Mouse (Mus musculus): Measurements from ENCODE around the gene AC109138.7. TPM values are rescaled to one million over a fixed set of nuclear protein-coding genes. Genes with fewer than 3 reads are reported as not detected.

AC109138.7 gene
- polyA plus RNA-seq, 1 experiment from 2014 or later = not detected

DNA sequence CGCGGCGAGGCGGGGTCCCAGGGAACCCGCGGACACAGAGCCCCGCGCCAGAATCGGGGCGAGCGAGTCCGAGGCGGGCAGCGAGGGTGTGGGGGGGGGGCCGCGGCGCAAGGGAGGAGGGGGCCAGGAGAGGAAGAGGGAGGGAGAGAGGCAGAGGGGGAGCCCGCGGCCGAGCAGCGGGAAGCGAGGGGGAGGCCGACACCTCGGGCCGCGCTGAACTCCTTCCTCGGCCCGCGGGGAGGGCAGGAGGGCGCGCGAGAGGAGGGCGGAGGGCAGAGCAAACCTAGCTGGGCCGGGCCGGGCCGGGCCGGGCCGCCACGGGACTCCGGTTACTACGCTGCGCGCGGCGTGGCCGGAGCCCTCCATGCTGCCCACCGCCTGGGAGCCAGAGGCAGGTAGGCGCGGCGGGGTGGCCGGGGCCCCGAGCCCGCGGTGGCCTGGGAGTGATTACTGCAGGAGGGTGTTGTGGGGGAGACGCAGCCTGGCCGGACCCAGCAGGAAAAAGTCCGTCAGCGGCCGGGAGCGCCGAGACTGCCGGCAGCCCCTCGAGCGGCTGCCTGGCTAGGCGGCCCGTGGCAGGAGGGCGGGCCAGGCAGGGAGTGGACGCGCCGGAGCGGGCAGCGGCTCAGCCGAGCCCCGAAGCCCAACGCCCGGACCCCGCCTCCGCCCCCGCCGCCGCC lies 754 bp downstream of the AC109138.7 start:
- Histone ChIP-seq H3K4me2 (ENCODE audit: low read depth, low read length) (peak overlapping the region; percentile 94), H3K27ac (ENCODE audit: low read length) (peak overlapping the region; percentile 96), H3K4me3 (ENCODE audit: low read length) (peak overlapping the region; percentile 80), H3K9me3 (ENCODE audit: control insufficient read depth, low read length) (no peaks in the 10 kb centered on the region), H3K36me3 (ENCODE audit: control insufficient read depth, insufficient read depth, low read length) (no peaks in the 10 kb centered on the region), H3K27me3 (ENCODE audit: control insufficient read depth, insufficient read depth, low read depth, low read length) (no peaks in the 10 kb centered on the region), H3K4me1 (replicated peaks; ENCODE audit: control insufficient read depth, insufficient read depth, low read length) (peaks cover 43% of the 10 kb centered on the region), H3K9ac (ENCODE audit: low read length) (peak overlapping the region; percentile 92)
- WGBS = under 1% methylated on average over 58 of the region's 81 CpGs
- peak; percentile 51 for ATAC-seq (ENCODE audit: low read depth)

DNA sequence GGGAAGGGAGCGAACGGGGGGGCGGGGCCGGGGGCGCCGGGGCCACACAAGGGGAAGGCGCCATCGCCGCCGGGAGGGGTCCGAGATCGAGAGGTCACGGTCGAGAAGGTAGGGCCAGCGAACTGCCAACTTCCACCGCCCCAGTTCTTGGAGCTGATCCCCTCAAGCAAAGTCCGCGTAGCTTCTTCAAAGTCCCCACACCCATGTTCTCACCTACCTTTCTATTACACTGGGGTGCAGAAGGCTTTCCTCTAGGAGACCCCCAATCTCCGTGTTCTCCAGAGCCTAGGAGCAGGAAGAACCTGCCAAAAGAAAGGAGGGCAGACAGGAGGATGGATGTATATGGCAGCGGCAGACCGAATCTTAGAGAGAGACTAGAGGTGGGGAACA lies 1.3 kb downstream of the AC109138.7 start:
- Histone ChIP-seq H3K9ac (ENCODE audit: low read length) (peak overlapping the region; percentile 92), H3K4me1 (replicated peaks; ENCODE audit: control insufficient read depth, insufficient read depth, low read length) (peaks cover 48% of the 10 kb centered on the region), H3K27me3 (ENCODE audit: control insufficient read depth, insufficient read depth, low read depth, low read length) (no peaks in the 10 kb centered on the region), H3K27ac (ENCODE audit: low read length) (peak overlapping the region; percentile 96), H3K9me3 (ENCODE audit: control insufficient read depth, low read length) (no peaks in the 10 kb centered on the region), H3K4me3 (ENCODE audit: low read length) (peak overlapping the region; percentile 80), H3K36me3 (ENCODE audit: control insufficient read depth, insufficient read depth, low read length) (no peaks in the 10 kb centered on the region), H3K4me2 (ENCODE audit: low read depth, low read length) (peak overlapping the region; percentile 94)
- under 1% methylated on average over 21 of the region's 21 CpGs for WGBS
- ATAC-seq (ENCODE audit: low read depth) = no peak

DNA sequence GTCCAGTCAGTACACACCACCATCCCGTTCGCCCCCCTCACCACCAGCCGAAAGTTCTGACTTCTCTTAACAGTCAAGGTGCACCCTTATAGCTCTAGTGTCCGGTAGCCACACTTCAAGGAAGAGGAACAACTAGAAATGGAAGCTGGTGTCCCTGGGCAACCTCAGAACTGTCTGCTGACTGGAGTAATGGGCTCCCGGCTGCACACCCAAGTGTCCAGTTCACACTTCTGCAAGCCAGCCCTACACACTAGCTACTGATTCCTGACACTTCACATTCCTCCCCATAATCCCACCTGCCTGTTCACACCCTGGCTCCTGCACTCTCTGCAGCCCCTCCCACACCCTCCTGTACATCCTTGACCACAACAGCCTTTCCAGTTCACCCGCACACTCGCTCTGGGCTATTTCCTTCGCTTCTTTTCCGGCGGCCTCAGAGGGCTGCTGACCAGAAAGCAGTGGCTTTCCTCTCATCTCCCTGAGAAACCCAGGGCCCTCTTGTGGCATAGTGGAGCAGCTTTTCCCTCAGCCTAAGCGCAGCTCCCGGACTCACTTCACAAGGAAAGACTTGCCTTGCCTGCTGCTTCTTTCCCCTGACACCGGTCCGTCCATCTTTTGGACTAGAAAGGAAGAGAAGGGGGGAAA lies 2.0 kb downstream of the AC109138.7 start:
- Histone ChIP-seq H3K4me1 (replicated peaks; ENCODE audit: control insufficient read depth, insufficient read depth, low read length) (peaks cover 55% of the 10 kb centered on the region), H3K27me3 (ENCODE audit: control insufficient read depth, insufficient read depth, low read depth, low read length) (no peaks in the 10 kb centered on the region), H3K4me3 (ENCODE audit: low read length) (peak overlapping the region; percentile 34), H3K4me2 (ENCODE audit: low read depth, low read length) (peak overlapping the region; percentile 94), H3K36me3 (ENCODE audit: control insufficient read depth, insufficient read depth, low read length) (no peaks in the 10 kb centered on the region), H3K9ac (ENCODE audit: low read length) (peak overlapping the region; percentile 12), H3K27ac (ENCODE audit: low read length) (peak overlapping the region; percentile 17), H3K9me3 (ENCODE audit: control insufficient read depth, low read length) (no peaks in the 10 kb centered on the region)
- ATAC-seq (ENCODE audit: low read depth) = peak; percentile 27; the same call in 1 of the 2 replicates
- 12% methylated on average over 14 of the region's 14 CpGs for WGBS

DNA sequence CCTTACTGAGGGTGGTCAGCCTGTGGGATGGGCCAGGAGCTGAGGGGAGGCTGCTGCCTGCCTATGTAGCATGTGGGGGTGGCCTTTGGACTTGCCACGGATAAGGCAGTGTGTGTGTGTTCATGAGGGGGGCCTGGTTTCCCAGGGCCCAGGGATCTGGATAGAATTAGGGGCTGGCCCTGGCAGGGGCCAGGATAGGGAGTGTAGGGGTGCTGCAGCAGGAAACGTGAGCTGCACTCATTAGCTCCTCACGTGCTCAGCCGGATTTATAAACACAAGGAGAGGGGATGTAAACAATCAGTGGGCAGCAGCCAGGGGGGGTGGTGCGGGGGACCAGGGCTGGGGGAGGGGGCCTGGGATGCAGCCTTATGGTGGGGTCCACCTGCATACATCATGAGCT lies 3.0 kb downstream of the AC109138.7 start:
- Histone ChIP-seq H3K4me2 (ENCODE audit: low read depth, low read length) (peak overlapping the region; percentile 94), H3K9me3 (ENCODE audit: control insufficient read depth, low read length) (no peaks in the 10 kb centered on the region), H3K4me3 (ENCODE audit: low read length) (no peak overlapping the region; the same call in 1 of the 2 replicates), H3K27me3 (ENCODE audit: control insufficient read depth, insufficient read depth, low read depth, low read length) (no peaks in the 10 kb centered on the region), H3K9ac (ENCODE audit: low read length) (peak overlapping the region; percentile 12; the same call in 1 of the 2 replicates), H3K27ac (ENCODE audit: low read length) (no peak overlapping the region), H3K4me1 (replicated peaks; ENCODE audit: control insufficient read depth, insufficient read depth, low read length) (peaks cover 56% of the 10 kb centered on the region), H3K36me3 (ENCODE audit: control insufficient read depth, insufficient read depth, low read length) (no peaks in the 10 kb centered on the region)
- WGBS = 10% methylated on average over 5 of the region's 5 CpGs
- ATAC-seq (ENCODE audit: low read depth) = peak; percentile 12; the same call in 1 of the 2 replicates

DNA sequence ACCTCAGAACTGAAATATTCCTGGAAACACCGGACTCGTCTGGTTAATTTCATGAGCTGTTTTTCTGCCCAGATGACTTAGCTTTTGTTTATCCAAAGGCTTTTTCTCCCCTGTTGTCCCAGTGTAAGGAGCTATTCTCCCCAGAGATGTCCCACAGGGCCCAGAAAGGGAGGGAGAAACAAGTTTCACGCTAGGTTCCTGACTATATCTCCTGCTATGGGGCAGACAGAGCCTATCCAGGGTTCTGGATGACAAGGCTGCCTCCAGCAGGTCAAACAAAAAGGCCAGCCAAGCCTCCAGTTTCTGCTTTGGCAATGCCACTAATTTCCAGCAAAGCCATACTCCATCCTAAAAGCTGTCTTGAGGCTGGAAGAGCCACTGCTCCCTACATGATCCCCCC lies 3.7 kb downstream of the AC109138.7 start:
- WGBS = 42% methylated on average over 3 of the region's 3 CpGs
- peaks cover 49% of the 10 kb centered on the region for H3K4me1 ChIP-seq (replicated peaks; ENCODE audit: control insufficient read depth, insufficient read depth, low read length)

DNA sequence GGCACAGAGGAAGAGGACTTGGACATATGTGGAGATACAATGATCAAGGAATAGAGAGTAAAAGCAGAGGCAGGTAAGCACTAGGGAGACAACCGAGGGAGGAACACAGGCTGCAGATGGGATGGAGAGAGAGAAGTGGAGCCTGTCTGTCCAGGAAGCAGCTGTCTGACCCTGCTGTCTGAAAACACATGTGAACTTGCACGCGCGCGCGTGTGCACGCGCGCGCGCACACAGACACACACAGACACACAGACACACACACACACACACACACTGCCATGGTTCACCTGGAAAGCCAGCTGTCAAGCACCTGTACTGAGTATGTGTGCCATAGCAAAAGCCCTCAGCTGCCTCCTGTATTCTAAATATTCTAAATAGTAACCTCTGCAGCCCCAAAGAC lies 4.1 kb downstream of the AC109138.7 start:
- no peak overlapping the region for H3K4me2 ChIP-seq (ENCODE audit: low read depth, low read length)
- no peaks in the 10 kb centered on the region for H3K9me3 ChIP-seq (ENCODE audit: control insufficient read depth, low read length)
- 88% methylated on average over 11 of the region's 11 CpGs for WGBS
- H3K4me1 ChIP-seq (replicated peaks; ENCODE audit: control insufficient read depth, insufficient read depth, low read length) = peaks cover 45% of the 10 kb centered on the region
- H3K27ac ChIP-seq (ENCODE audit: low read length) = no peak overlapping the region
- H3K36me3 ChIP-seq (ENCODE audit: control insufficient read depth, insufficient read depth, low read length) = no peaks in the 10 kb centered on the region
- H3K9ac ChIP-seq (ENCODE audit: low read length) = no peak overlapping the region
- no peaks in the 10 kb centered on the region for H3K27me3 ChIP-seq (ENCODE audit: control insufficient read depth, insufficient read depth, low read depth, low read length)
- no peak for ATAC-seq (ENCODE audit: low read depth)
- no peak overlapping the region for H3K4me3 ChIP-seq (ENCODE audit: low read length)

More for the DNA sequence above, 3.7 kb downstream of the AC109138.7 start:
- H3K27ac ChIP-seq (ENCODE audit: low read length) = no peak overlapping the region
- no peak overlapping the region for H3K9ac ChIP-seq (ENCODE audit: low read length)
- no peak overlapping the region for H3K4me2 ChIP-seq (ENCODE audit: low read depth, low read length)
- no peak overlapping the region for H3K4me3 ChIP-seq (ENCODE audit: low read length)
- H3K27me3 ChIP-seq (ENCODE audit: control insufficient read depth, insufficient read depth, low read depth, low read length) = no peaks in the 10 kb centered on the region
- H3K36me3 ChIP-seq (ENCODE audit: control insufficient read depth, insufficient read depth, low read length) = no peaks in the 10 kb centered on the region
- ATAC-seq (ENCODE audit: low read depth) = no peak
- H3K9me3 ChIP-seq (ENCODE audit: control insufficient read depth, low read length) = no peaks in the 10 kb centered on the region

DNA sequence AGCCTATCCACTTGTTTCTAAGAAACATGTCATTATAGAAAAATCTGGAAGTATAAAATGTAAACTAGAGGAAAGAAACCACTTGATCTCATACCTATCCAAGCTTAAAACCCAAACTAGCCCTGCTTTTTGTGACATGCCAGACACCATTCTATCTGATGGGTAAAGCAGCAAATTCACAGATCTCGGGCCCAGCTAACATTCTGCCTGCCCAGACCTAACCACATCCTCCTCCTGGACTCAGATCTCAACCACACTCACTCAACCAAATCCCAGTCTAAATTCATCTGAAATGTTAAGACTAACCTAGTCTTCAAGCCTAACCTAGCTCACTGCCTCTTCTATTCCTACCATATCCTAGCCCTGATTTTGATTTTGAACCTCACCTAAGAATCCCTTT lies 4.6 kb downstream of the AC109138.7 start:
- H3K9ac ChIP-seq (ENCODE audit: low read length) = no peak overlapping the region
- H3K4me3 ChIP-seq (ENCODE audit: low read length) = no peak overlapping the region
- H3K4me1 ChIP-seq (replicated peaks; ENCODE audit: control insufficient read depth, insufficient read depth, low read length) = peaks cover 40% of the 10 kb centered on the region
- no peak overlapping the region for H3K27ac ChIP-seq (ENCODE audit: low read length)
- H3K9me3 ChIP-seq (ENCODE audit: control insufficient read depth, low read length) = no peaks in the 10 kb centered on the region
- no peak overlapping the region for H3K4me2 ChIP-seq (ENCODE audit: low read depth, low read length)
- no peaks in the 10 kb centered on the region for H3K36me3 ChIP-seq (ENCODE audit: control insufficient read depth, insufficient read depth, low read length)
- no peaks in the 10 kb centered on the region for H3K27me3 ChIP-seq (ENCODE audit: control insufficient read depth, insufficient read depth, low read depth, low read length)
- no peak for ATAC-seq (ENCODE audit: low read depth)
- WGBS = 78% methylated on average over 1 of the region's 1 CpGs

DNA sequence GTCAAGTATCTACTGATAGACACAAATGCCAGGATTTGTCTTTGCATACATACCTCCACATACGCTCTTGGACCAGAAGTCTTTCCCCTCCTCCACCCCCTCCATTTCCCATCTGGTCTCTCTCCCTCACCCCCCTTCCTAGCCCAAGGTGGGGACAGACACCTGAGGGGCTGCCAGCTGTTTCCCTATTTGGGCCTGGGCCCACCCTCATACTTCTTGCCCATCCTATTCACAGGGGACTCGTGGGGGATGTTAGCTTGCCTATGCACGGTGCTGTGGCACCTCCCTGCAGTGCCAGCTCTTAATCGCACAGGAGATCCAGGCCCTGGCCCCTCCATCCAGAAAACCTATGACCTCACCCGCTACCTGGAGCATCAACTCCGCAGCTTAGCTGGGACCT lies 5.8 kb downstream of the AC109138.7 start:
- Histone ChIP-seq H3K36me3 (ENCODE audit: control insufficient read depth, insufficient read depth, low read length) (no peaks in the 10 kb centered on the region), H3K9ac (ENCODE audit: low read length) (no peak overlapping the region), H3K27me3 (ENCODE audit: control insufficient read depth, insufficient read depth, low read depth, low read length) (no peaks in the 10 kb centered on the region), H3K4me2 (ENCODE audit: low read depth, low read length) (no peak overlapping the region), H3K4me1 (replicated peaks; ENCODE audit: control insufficient read depth, insufficient read depth, low read length) (peaks cover 35% of the 10 kb centered on the region), H3K27ac (ENCODE audit: low read length) (no peak overlapping the region), H3K9me3 (ENCODE audit: control insufficient read depth, low read length) (no peaks in the 10 kb centered on the region), H3K4me3 (ENCODE audit: low read length) (no peak overlapping the region)
- ATAC-seq (ENCODE audit: low read depth) = no peak
- WGBS = 82% methylated on average over 6 of the region's 6 CpGs

DNA sequence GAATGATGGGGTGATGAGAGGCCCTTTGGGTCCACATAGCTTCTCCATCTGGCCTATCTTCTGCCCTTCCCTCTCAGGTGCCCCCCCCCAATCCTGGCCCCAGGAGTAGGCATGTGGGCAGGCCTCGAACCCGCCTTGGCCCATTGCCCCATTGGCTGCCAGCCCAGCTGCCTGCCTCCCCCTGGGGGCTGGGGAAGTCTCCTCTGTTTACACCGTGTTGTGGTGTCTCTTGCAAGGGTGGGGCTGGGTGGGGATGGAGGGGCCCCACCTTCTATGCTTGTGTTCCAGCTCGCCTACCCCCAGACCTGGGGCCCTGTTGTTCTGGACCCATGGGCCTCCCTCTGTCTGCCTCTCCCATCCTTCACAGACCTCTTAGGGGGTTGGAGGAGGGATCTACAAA lies 6.3 kb downstream of the AC109138.7 start:
- peak overlapping the region; percentile 22; the same call in 1 of the 2 replicates for H3K4me2 ChIP-seq (ENCODE audit: low read depth, low read length)
- 0 out of 2 replicates have a peak overlapping the region, but pooled peaks have one; percentile 43 for H3K9ac ChIP-seq (ENCODE audit: low read length)
- 32% methylated on average over 4 of the region's 4 CpGs for WGBS
- peak overlapping the region; percentile 87 for H3K27ac ChIP-seq (ENCODE audit: low read length)
- no peaks in the 10 kb centered on the region for H3K9me3 ChIP-seq (ENCODE audit: control insufficient read depth, low read length)
- ATAC-seq (ENCODE audit: low read depth) = 0 out of 2 replicates have a peak, but pooled peaks have one; percentile 5
- no peaks in the 10 kb centered on the region for H3K27me3 ChIP-seq (ENCODE audit: control insufficient read depth, insufficient read depth, low read depth, low read length)
- H3K4me3 ChIP-seq (ENCODE audit: low read length) = no peak overlapping the region
- H3K36me3 ChIP-seq (ENCODE audit: control insufficient read depth, insufficient read depth, low read length) = no peaks in the 10 kb centered on the region
- H3K4me1 ChIP-seq (replicated peaks; ENCODE audit: control insufficient read depth, insufficient read depth, low read length) = peaks cover 35% of the 10 kb centered on the region
